Mouse (Mus musculus) forelimb bud, embryonic 11.5 days (tissue): ENCODE measurements around the gene Npcd.

ENCODE experiments used
- DNase-seq: peaks from one replicate; pipeline ENCODE4 v3.0.0-alpha.2; 2012; ENCODE audit warnings: low read depth, low spot score

The Npcd gene

GRCm38 (mm10) chr15:79803533-79804351 is 30.3 kb downstream of the Npcd start:
- no peak for DNase-seq

- DNase-seq = no peak
Measured at GRCm38 (mm10) chr15:79802304-79802703, 31.7 kb downstream of the Npcd start.

- DNase-seq = no peak
Measured at GRCm38 (mm10) chr15:79801646-79802045, 32.4 kb downstream of the Npcd start.

- no peak for DNase-seq
Measured at GRCm38 (mm10) chr15:79800701-79801100, 33.3 kb downstream of the Npcd start.

- DNase-seq = no peak
Measured at GRCm38 (mm10) chr15:79798591-79798990, 35.4 kb downstream of the Npcd start.

GRCm38 (mm10) chr15:79797680-79798079 is 36.4 kb downstream of the Npcd start:
- no peak for DNase-seq

- DNase-seq = no peak
Measured at GRCm38 (mm10) chr15:79797096-79797495, 36.9 kb downstream of the Npcd start.

- no peak for DNase-seq
Measured at GRCm38 (mm10) chr15:79796256-79796655, 37.8 kb downstream of the Npcd start.

- DNase-seq = no peak
Measured at GRCm38 (mm10) chr15:79794173-79794572, 39.9 kb downstream of the Npcd start.

- DNase-seq = no peak
Measured at GRCm38 (mm10) chr15:79793076-79793475, 41.0 kb downstream of the Npcd start.

GRCm38 (mm10) chr15:79792455-79792854 is 41.6 kb downstream of the Npcd start:
- no peak for DNase-seq

- peak; percentile 89 for DNase-seq
Measured at GRCm38 (mm10) chr15:79791502-79791901, 42.5 kb downstream of the Npcd start.

GRCm38 (mm10) chr15:79790905-79791304 is 43.1 kb downstream of the Npcd start:
- no peak for DNase-seq

GRCm38 (mm10) chr15:79790111-79790510 is 43.9 kb downstream of the Npcd start:
- no peak for DNase-seq

- DNase-seq = no peak
Measured at GRCm38 (mm10) chr15:79787815-79788214, 46.2 kb downstream of the Npcd start.

- DNase-seq = no peak
Measured at GRCm38 (mm10) chr15:79785056-79785455, 49.0 kb downstream of the Npcd start.

GRCm38 (mm10) chr15:79777749-79778148 is 56.3 kb downstream of the Npcd start, which contains the start of gene Dnal4:
Gene Dnal4 (minus strand): TSS chr15:79777849.
- DNase-seq = no peak

- no peak for DNase-seq
Measured at GRCm38 (mm10) chr15:79775662-79776061, 58.4 kb downstream of the Npcd start.

- peak; percentile 98 for DNase-seq
Measured at GRCm38 (mm10) chr15:79774117-79775027, 59.7 kb downstream of the Npcd start.

GRCm38 (mm10) chr15:79770629-79771240 is 63.3 kb downstream of the Npcd start:
- DNase-seq = no peak

GRCm38 (mm10) chr15:79768302-79768701 is 65.7 kb downstream of the Npcd start:
- DNase-seq = no peak
